Mouse (Mus musculus) liver, adult 2 months (tissue): ENCODE measurements around the gene Srsf3.

Experiments used
- CTCF ChIP-seq: fragments of 200-500 bp; IDR thresholded peaks from 2 replicates; pipeline ENCODE4 v1.5.1; 2011; ENCODE audit warnings: low read depth, low read length, control low read depth
- POLR2A ChIP-seq: fragments of 200-500 bp; IDR thresholded peaks from 2 replicates; pipeline ENCODE4 v1.6.1; 2011; ENCODE audit warnings: low read length, control low read depth; ENCODE audit not compliant: insufficient read depth; ENCODE audit errors: extremely low read depth

DNA sequence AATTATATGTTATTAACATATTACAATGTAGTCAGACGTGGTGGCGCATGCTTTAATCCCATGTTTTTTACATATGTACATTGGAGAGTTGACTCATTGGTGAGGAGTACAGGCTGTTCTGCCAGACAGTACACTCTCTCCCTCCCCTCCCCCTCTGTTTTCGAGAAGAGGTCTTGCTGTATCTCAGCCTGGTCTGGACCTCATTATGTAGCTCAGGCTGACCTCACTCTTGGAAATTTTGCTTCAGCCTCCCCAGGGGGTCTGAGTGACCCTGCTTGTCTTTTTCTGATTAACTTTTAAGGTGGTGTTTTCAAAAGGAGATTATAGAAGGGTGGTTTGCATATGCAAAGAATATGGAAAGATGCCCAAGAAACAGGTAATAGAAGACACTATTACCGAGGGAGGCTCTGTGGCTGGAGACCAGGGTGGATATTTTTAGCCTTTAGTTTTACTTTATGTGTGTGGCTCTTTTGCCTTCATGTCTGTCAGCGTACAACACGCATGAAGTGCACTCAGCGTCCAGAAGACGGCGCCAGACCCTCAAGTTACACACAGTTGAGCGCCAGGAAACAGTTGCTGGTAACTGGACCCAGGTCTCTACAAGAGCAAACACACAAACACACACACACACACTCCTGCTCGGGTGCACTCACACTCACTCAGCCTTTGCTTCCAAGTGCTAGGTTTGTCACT, 14.0 kb upstream of the Srsf3 start:
- TF ChIP-seq POLR2A (no peak), CTCF (peak; percentile 42)
